Mouse (Mus musculus) liver, embryonic 16.5 days (tissue): ENCODE results near the gene Olfr984. TPM values are rescaled to one million over a fixed set of nuclear protein-coding genes. Genes with fewer than 3 reads are reported as not detected.

Experiments used
- ATAC-seq: fragments of 200-750 bp; cut with Nextera tagmentation; 2 replicates; pipeline ENCODE4 v1.8.0; 2017; ENCODE audit warnings: low read depth, mild to moderate bottlenecking, moderate number of reproducible peaks, moderate library complexity
- H3K27ac ChIP-seq: fragments of 300-500 bp; sonication (generic); 2 replicates; pipeline ENCODE4 v1.5.1; 2014; ENCODE audit warnings: mild to moderate bottlenecking, low read length
- H3K27me3 ChIP-seq: fragments of 300-500 bp; sonication (generic); 2 replicates; pipeline ENCODE4 v1.6.1; 2014; ENCODE audit warnings: low read depth, low read length, mixed read lengths; ENCODE audit not compliant: control insufficient read depth, insufficient read depth
- H3K36me3 ChIP-seq: fragments of 300-500 bp; sonication (generic); 2 replicates; pipeline ENCODE4 v1.6.1; 2014; ENCODE audit warnings: mild to moderate bottlenecking; ENCODE audit not compliant: control insufficient read depth, insufficient read depth
- H3K4me1 ChIP-seq: fragments of 300-500 bp; sonication (generic); 2 replicates; pipeline ENCODE4 v1.6.1; 2014; ENCODE audit warnings: low read depth, low read length, mixed read lengths; ENCODE audit not compliant: control insufficient read depth
- H3K4me2 ChIP-seq: fragments of 300-500 bp; sonication (generic); 2 replicates; pipeline ENCODE4 v1.6.1; 2014; ENCODE audit warnings: low read depth, low read length, mixed read lengths
- H3K4me3 ChIP-seq: fragments of 300-500 bp; sonication (generic); 2 replicates; pipeline ENCODE4 v1.5.1; 2014; ENCODE audit warnings: low read depth, mild to moderate bottlenecking, low read length
- H3K9ac ChIP-seq: fragments of 300-500 bp; sonication (generic); 2 replicates; pipeline ENCODE4 v1.6.1; 2014; ENCODE audit warnings: low read depth, low read length
- H3K9me3 ChIP-seq: fragments of 300-500 bp; sonication (generic); replicated peaks from 2 replicates; pipeline ENCODE4 v1.6.1; 2016; ENCODE audit warnings: low read length; ENCODE audit not compliant: control insufficient read depth
- WGBS: fragments of 180-500 bp; shearing (Covaris S2); extraction: QIAGEN DNeasy Blood & Tissue Kit; methylation state at CpG from one replicate; pipeline ENCODE4 v1.1.7; 2014; ENCODE audit not compliant: insufficient replicate concordance; 5-methylcytosine and 5-hydroxymethylcytosine counted together
- polyA plus RNA-seq: library from polyadenylated mRNA; unstranded; fragments of >200 nt; fragmentation: Nextera tagmentation; extraction: Ambion mirVana; gene quantifications from 2 replicates; pipeline ENCODE4 v1.2.1, GENCODE M21; 2015

The Olfr984 gene
- polyA plus RNA-seq: not detected in 2 replicates

- no peaks in the 10 kb centered on the region for H3K9me3 ChIP-seq
- H3K4me2 ChIP-seq: no peak within 1 kb of the TSS
- WGBS: 52% methylated on average over 2 of the region's 2 CpGs
- H3K27me3 ChIP-seq: no peaks in the 10 kb centered on the region
- no peaks in the 10 kb centered on the region for H3K4me1 ChIP-seq
- no peak within 1 kb of the TSS for H3K9ac ChIP-seq
- no peak within 1 kb of the TSS for H3K27ac ChIP-seq
- ATAC-seq: no peak
- no peak within 1 kb of the TSS for H3K4me3 ChIP-seq
- no peaks in the 10 kb centered on the region for H3K36me3 ChIP-seq
Observed at GRCm38 (mm10) chr9:40114106-40114505, at the start of gene Olfr984. TSS of gene Olfr984 (minus strand) at chr9:40114206.

GRCm38 (mm10) chr9:40155118-40155644 lies 41.2 kb upstream of the Olfr984 start:
- Histone ChIP-seq H3K27me3 (no peaks in the 10 kb centered on the region), H3K9me3 (no peaks in the 10 kb centered on the region)
- 49% methylated on average over 4 of the region's 4 CpGs for WGBS

GRCm38 (mm10) chr9:40141544-40141943 lies 27.5 kb upstream of the Olfr984 start:
- ATAC-seq: no peak
- Histone ChIP-seq H3K4me3 (no peak overlapping the region), H3K36me3 (no peaks in the 10 kb centered on the region), H3K27ac (no peak overlapping the region), H3K4me1 (no peaks in the 10 kb centered on the region), H3K27me3 (no peaks in the 10 kb centered on the region), H3K9ac (no peak overlapping the region), H3K4me2 (no peak overlapping the region), H3K9me3 (no peaks in the 10 kb centered on the region)
- WGBS: 25% methylated on average over 1 of the region's 1 CpGs

More at GRCm38 (mm10) chr9:40155118-40155644, 41.2 kb upstream of the Olfr984 start:
- ATAC-seq: no peak
- Histone ChIP-seq H3K4me1 (no peaks in the 10 kb centered on the region), H3K36me3 (no peaks in the 10 kb centered on the region), H3K4me2 (no peak overlapping the region), H3K9ac (no peak overlapping the region), H3K27ac (no peak overlapping the region), H3K4me3 (no peak overlapping the region)

- Histone ChIP-seq H3K4me1 (no peaks in the 10 kb centered on the region), H3K27ac (no peak overlapping the region)
Observed at GRCm38 (mm10) chr9:40139484-40139883, 25.5 kb upstream of the Olfr984 start.

GRCm38 (mm10) chr9:40136987-40137688 lies 23.1 kb upstream of the Olfr984 start:
- no peaks in the 10 kb centered on the region for H3K36me3 ChIP-seq
- H3K4me2 ChIP-seq: no peak overlapping the region
- no peak for ATAC-seq
- H3K4me1 ChIP-seq: no peaks in the 10 kb centered on the region
- no peaks in the 10 kb centered on the region for H3K27me3 ChIP-seq
- no peak overlapping the region for H3K27ac ChIP-seq
- H3K4me3 ChIP-seq: no peak overlapping the region
- no peak overlapping the region for H3K9ac ChIP-seq
- H3K9me3 ChIP-seq: no peaks in the 10 kb centered on the region
- WGBS: 38% methylated on average over 6 of the region's 6 CpGs

More at GRCm38 (mm10) chr9:40139484-40139883, 25.5 kb upstream of the Olfr984 start:
- ATAC-seq: no peak
- H3K4me2 ChIP-seq: no peak overlapping the region
- WGBS: 44% methylated on average over 4 of the region's 4 CpGs
- no peaks in the 10 kb centered on the region for H3K9me3 ChIP-seq
- no peaks in the 10 kb centered on the region for H3K36me3 ChIP-seq
- H3K9ac ChIP-seq: no peak overlapping the region
- H3K27me3 ChIP-seq: no peaks in the 10 kb centered on the region
- H3K4me3 ChIP-seq: no peak overlapping the region

GRCm38 (mm10) chr9:40130556-40130955 lies 16.6 kb upstream of the Olfr984 start:
- Histone ChIP-seq H3K9ac (no peak overlapping the region), H3K4me3 (no peak overlapping the region), H3K4me1 (no peaks in the 10 kb centered on the region), H3K4me2 (no peak overlapping the region), H3K36me3 (no peaks in the 10 kb centered on the region), H3K9me3 (no peaks in the 10 kb centered on the region), H3K27ac (no peak overlapping the region), H3K27me3 (no peaks in the 10 kb centered on the region)
- ATAC-seq: no peak
- WGBS: 58% methylated on average over 1 of the region's 1 CpGs

- no peak for ATAC-seq
- WGBS: 48% methylated on average over 1 of the region's 1 CpGs
- Histone ChIP-seq H3K4me1 (no peaks in the 10 kb centered on the region), H3K4me3 (no peak within 1 kb of the TSS), H3K36me3 (no peaks in the 10 kb centered on the region), H3K9me3 (no peaks in the 10 kb centered on the region), H3K27ac (no peak within 1 kb of the TSS), H3K9ac (no peak within 1 kb of the TSS), H3K4me2 (no peak within 1 kb of the TSS), H3K27me3 (no peaks in the 10 kb centered on the region)
Observed at GRCm38 (mm10) chr9:40130084-40130483, 16.1 kb upstream of the Olfr984 start, which contains the start of gene Olfr985. TSS of gene Olfr985 (minus strand) at chr9:40130184.

- Histone ChIP-seq H3K9me3 (no peaks in the 10 kb centered on the region), H3K27ac (no peak overlapping the region), H3K9ac (no peak overlapping the region), H3K4me3 (no peak overlapping the region), H3K4me2 (no peak overlapping the region), H3K27me3 (no peaks in the 10 kb centered on the region), H3K36me3 (no peaks in the 10 kb centered on the region), H3K4me1 (no peaks in the 10 kb centered on the region)
- no peak for ATAC-seq
- WGBS: 57% methylated on average over 5 of the region's 5 CpGs
Observed at GRCm38 (mm10) chr9:40117287-40117659, 3.3 kb upstream of the Olfr984 start.

GRCm38 (mm10) chr9:40116645-40117286 lies 2.8 kb upstream of the Olfr984 start:
- no peak overlapping the region for H3K9ac ChIP-seq
- H3K9me3 ChIP-seq: no peaks in the 10 kb centered on the region
- no peak overlapping the region for H3K4me2 ChIP-seq
- no peaks in the 10 kb centered on the region for H3K4me1 ChIP-seq
- no peak for ATAC-seq
- H3K27me3 ChIP-seq: no peaks in the 10 kb centered on the region
- no peak overlapping the region for H3K27ac ChIP-seq
- no peak overlapping the region for H3K4me3 ChIP-seq
- 37% methylated on average over 10 of the region's 10 CpGs for WGBS
- H3K36me3 ChIP-seq: no peaks in the 10 kb centered on the region
